Mouse (Mus musculus) layer of hippocampus, adult 11-12 months (tissue): ENCODE measurements around the gene Glo1.
A peak's percentile ranks its signal among the peaks of the same experiment; 100 is the strongest.

ENCODE experiments used
- DNase-seq: peaks from one replicate; pipeline ENCODE4 v3.0.0; 2022; ENCODE audit warnings: low spot score

Gene Glo1

GRCm38 (mm10) chr17:30576946-30577345 lies 49.7 kb downstream of the Glo1 start:
- DNase-seq = no peak

- peak; percentile 97 for DNase-seq
These were observed 50.5 kb downstream of the Glo1 start, which contains the start of gene Btbd9 for GRCm38 (mm10) chr17:30575941-30576773. Btbd9 (minus strand) TSS chr17:30576488.

- peak; percentile 59 for DNase-seq
These were observed 51.4 kb downstream of the Glo1 start for GRCm38 (mm10) chr17:30575121-30575904.

- no peak for DNase-seq
These were observed 51.9 kb downstream of the Glo1 start for GRCm38 (mm10) chr17:30574783-30575075.

GRCm38 (mm10) chr17:30573990-30574782 lies 52.5 kb downstream of the Glo1 start:
- DNase-seq = no peak

GRCm38 (mm10) chr17:30570971-30571370 lies 55.7 kb downstream of the Glo1 start:
- DNase-seq = no peak

GRCm38 (mm10) chr17:30570173-30570572 lies 56.5 kb downstream of the Glo1 start:
- DNase-seq = no peak

GRCm38 (mm10) chr17:30568473-30568872 lies 58.2 kb downstream of the Glo1 start:
- DNase-seq = no peak

- no peak for DNase-seq
These were observed 61.7 kb downstream of the Glo1 start for GRCm38 (mm10) chr17:30564971-30565370.

- no peak for DNase-seq
These were observed 62.3 kb downstream of the Glo1 start for GRCm38 (mm10) chr17:30564407-30564806.

- no peak for DNase-seq
These were observed 63.1 kb downstream of the Glo1 start for GRCm38 (mm10) chr17:30563484-30564075.

GRCm38 (mm10) chr17:30562770-30563169 lies 63.9 kb downstream of the Glo1 start:
- DNase-seq = no peak

- DNase-seq = peak; percentile 73
These were observed 67.1 kb downstream of the Glo1 start for GRCm38 (mm10) chr17:30559536-30559935.

- no peak for DNase-seq
These were observed 68.0 kb downstream of the Glo1 start for GRCm38 (mm10) chr17:30558623-30559022.

GRCm38 (mm10) chr17:30556512-30556911 lies 70.2 kb downstream of the Glo1 start:
- DNase-seq = no peak

- no peak for DNase-seq
These were observed 73.4 kb downstream of the Glo1 start for GRCm38 (mm10) chr17:30553027-30553937.

- no peak for DNase-seq
These were observed 75.9 kb downstream of the Glo1 start for GRCm38 (mm10) chr17:30550774-30551107.

- no peak for DNase-seq
These were observed 76.5 kb downstream of the Glo1 start for GRCm38 (mm10) chr17:30549899-30550773.

- DNase-seq = peak; percentile 80
These were observed 87.6 kb downstream of the Glo1 start for GRCm38 (mm10) chr17:30539098-30539497.

GRCm38 (mm10) chr17:30536651-30537050 lies 90.0 kb downstream of the Glo1 start:
- DNase-seq = no peak
